Mouse (Mus musculus): ENCODE results near the gene Rap1gap2. TPM values are rescaled to one million over a fixed set of nuclear protein-coding genes. Genes with fewer than 3 reads are reported as not detected.

Rap1gap2 gene
- polyA plus RNA-seq, 1 experiment from 2014 or later, result 1.3 TPM

GRCm38 (mm10) chr11:74648676-74649075, 38.0 kb upstream of the Rap1gap2 start:
- Histone ChIP-seq H3K4me2 (ENCODE audit: low read depth, low read length, severe bottlenecking) (peak overlapping the region; percentile 94), H3K27me3 (ENCODE audit: control insufficient read depth, insufficient read depth, low read length) (no peaks in the 10 kb centered on the region), H3K4me1 (replicated peaks; ENCODE audit: control insufficient read depth, insufficient read depth, low read length) (peaks cover 11% of the 10 kb centered on the region; the same call in 1 of the 2 replicates), H3K36me3 (ENCODE audit: control insufficient read depth, insufficient read depth, low read length) (no peaks in the 10 kb centered on the region), H3K27ac (ENCODE audit: low read depth, low read length) (peak overlapping the region; percentile 8), H3K9ac (ENCODE audit: low read length) (peak overlapping the region; percentile 79), H3K4me3 (ENCODE audit: low read depth, low read length) (peak overlapping the region; percentile 95), H3K9me3 (ENCODE audit: control insufficient read depth, low read length) (no peaks in the 10 kb centered on the region)
- no peak for DNase-seq (ENCODE audit: low spot score)
- ATAC-seq (replicated peaks; ENCODE audit: low FRiP score), result peak; percentile 23; the same call in 1 of the 2 replicates
- WGBS, result 0% methylated on average over 1 of the region's 1 CpGs

GRCm38 (mm10) chr11:74647966-74648365, 37.3 kb upstream of the Rap1gap2 start:
- 79% methylated on average over 1 of the region's 1 CpGs for WGBS
- Histone ChIP-seq H3K9ac (ENCODE audit: low read length) (no peak overlapping the region), H3K4me3 (ENCODE audit: low read depth, low read length) (no peak overlapping the region), H3K27me3 (ENCODE audit: control insufficient read depth, insufficient read depth, low read length) (no peaks in the 10 kb centered on the region), H3K27ac (ENCODE audit: low read depth, low read length) (no peak overlapping the region), H3K9me3 (ENCODE audit: control insufficient read depth, low read length) (no peaks in the 10 kb centered on the region), H3K36me3 (ENCODE audit: control insufficient read depth, insufficient read depth, low read length) (no peaks in the 10 kb centered on the region), H3K4me1 (replicated peaks; ENCODE audit: control insufficient read depth, insufficient read depth, low read length) (peaks cover 11% of the 10 kb centered on the region; the same call in 1 of the 2 replicates), H3K4me2 (ENCODE audit: low read depth, low read length, severe bottlenecking) (no peak overlapping the region)
- ATAC-seq (replicated peaks; ENCODE audit: low FRiP score), result no peak
- DNase-seq (ENCODE audit: low spot score), result no peak

GRCm38 (mm10) chr11:74639628-74640027, 28.9 kb upstream of the Rap1gap2 start:
- Histone ChIP-seq H3K4me3 (ENCODE audit: low read depth, low read length) (no peak overlapping the region), H3K36me3 (ENCODE audit: control insufficient read depth, insufficient read depth, low read length) (no peaks in the 10 kb centered on the region), H3K27me3 (ENCODE audit: control insufficient read depth, insufficient read depth, low read length) (0 out of 2 replicates have a peak, but pooled peaks cover 2% of the 10 kb centered on the region), H3K9ac (ENCODE audit: low read length) (no peak overlapping the region), H3K4me1 (replicated peaks; ENCODE audit: control insufficient read depth, insufficient read depth, low read length) (peaks cover 4% of the 10 kb centered on the region; the same call in 1 of the 2 replicates), H3K9me3 (ENCODE audit: control insufficient read depth, low read length) (no peaks in the 10 kb centered on the region), H3K4me2 (ENCODE audit: low read depth, low read length, severe bottlenecking) (no peak overlapping the region), H3K27ac (ENCODE audit: low read depth, low read length) (no peak overlapping the region)
- ATAC-seq (replicated peaks; ENCODE audit: low FRiP score) (no peak), DNase-seq (ENCODE audit: low spot score) (no peak)
- WGBS, result 67% methylated on average over 1 of the region's 1 CpGs

- no peak overlapping the region; the same call in 1 of the 2 replicates for H3K27ac ChIP-seq (ENCODE audit: low read depth, low read length)
- peak overlapping the region; percentile 62 for H3K4me3 ChIP-seq (ENCODE audit: low read depth, low read length)
- WGBS, result 7% methylated on average over 9 of the region's 9 CpGs
- H3K4me2 ChIP-seq (ENCODE audit: low read depth, low read length, severe bottlenecking), result peak overlapping the region; percentile 97
- 0 out of 2 replicates have a peak, but pooled peaks cover 2% of the 10 kb centered on the region for H3K27me3 ChIP-seq (ENCODE audit: control insufficient read depth, insufficient read depth, low read length)
- H3K9ac ChIP-seq (ENCODE audit: low read length), result peak overlapping the region; percentile 87
- no peaks in the 10 kb centered on the region for H3K36me3 ChIP-seq (ENCODE audit: control insufficient read depth, insufficient read depth, low read length)
- no peaks in the 10 kb centered on the region for H3K9me3 ChIP-seq (ENCODE audit: control insufficient read depth, low read length)
- H3K4me1 ChIP-seq (replicated peaks; ENCODE audit: control insufficient read depth, insufficient read depth, low read length), result peaks cover 4% of the 10 kb centered on the region; the same call in 1 of the 2 replicates
- ATAC-seq (replicated peaks; ENCODE audit: low FRiP score) (peak; percentile 37), DNase-seq (ENCODE audit: low spot score) (no peak)
Measured at GRCm38 (mm10) chr11:74638791-74639411, 28.2 kb upstream of the Rap1gap2 start.

- Histone ChIP-seq H3K9me3 (ENCODE audit: control insufficient read depth, low read length) (no peaks in the 10 kb centered on the region), H3K27ac (ENCODE audit: low read depth, low read length) (peak overlapping the region; percentile 57), H3K27me3 (ENCODE audit: control insufficient read depth, insufficient read depth, low read length) (0 out of 2 replicates have a peak, but pooled peaks cover 2% of the 10 kb centered on the region), H3K4me3 (ENCODE audit: low read depth, low read length) (peak overlapping the region; percentile 62), H3K4me2 (ENCODE audit: low read depth, low read length, severe bottlenecking) (peak overlapping the region; percentile 97), H3K36me3 (ENCODE audit: control insufficient read depth, insufficient read depth, low read length) (no peaks in the 10 kb centered on the region), H3K9ac (ENCODE audit: low read length) (peak overlapping the region; percentile 87), H3K4me1 (replicated peaks; ENCODE audit: control insufficient read depth, insufficient read depth, low read length) (peaks cover 4% of the 10 kb centered on the region; the same call in 1 of the 2 replicates)
- DNase-seq (ENCODE audit: low spot score), result peak; percentile 85
- under 1% methylated on average over 84 of the region's 86 CpGs for WGBS
- peak; percentile 87 for ATAC-seq (replicated peaks; ENCODE audit: low FRiP score)
Measured at GRCm38 (mm10) chr11:74637971-74638790, 27.5 kb upstream of the Rap1gap2 start.

- Histone ChIP-seq H3K9me3 (ENCODE audit: control insufficient read depth, low read length) (no peaks in the 10 kb centered on the region), H3K4me2 (ENCODE audit: low read depth, low read length, severe bottlenecking) (peak overlapping the region; percentile 97), H3K4me3 (ENCODE audit: low read depth, low read length) (peak overlapping the region; percentile 62), H3K36me3 (ENCODE audit: control insufficient read depth, insufficient read depth, low read length) (no peaks in the 10 kb centered on the region), H3K27me3 (ENCODE audit: control insufficient read depth, insufficient read depth, low read length) (0 out of 2 replicates have a peak, but pooled peaks cover 2% of the 10 kb centered on the region), H3K27ac (ENCODE audit: low read depth, low read length) (no peak overlapping the region), H3K9ac (ENCODE audit: low read length) (peak overlapping the region; percentile 87), H3K4me1 (replicated peaks; ENCODE audit: control insufficient read depth, insufficient read depth, low read length) (peaks cover 4% of the 10 kb centered on the region; the same call in 1 of the 2 replicates)
- no peak for DNase-seq (ENCODE audit: low spot score)
- 20% methylated on average over 8 of the region's 8 CpGs for WGBS
- ATAC-seq (replicated peaks; ENCODE audit: low FRiP score), result no peak
Measured at GRCm38 (mm10) chr11:74637486-74637885, 26.8 kb upstream of the Rap1gap2 start.

GRCm38 (mm10) chr11:74634490-74635275, 24.0 kb upstream of the Rap1gap2 start:
- H3K4me2 ChIP-seq (ENCODE audit: low read depth, low read length, severe bottlenecking), result no peak overlapping the region
- H3K9ac ChIP-seq (ENCODE audit: low read length), result no peak overlapping the region
- peak; percentile 43; the same call in 1 of the 2 replicates for ATAC-seq (replicated peaks; ENCODE audit: low FRiP score)
- no peak overlapping the region for H3K27ac ChIP-seq (ENCODE audit: low read depth, low read length)
- WGBS, result 65% methylated on average over 5 of the region's 5 CpGs
- no peak overlapping the region for H3K4me3 ChIP-seq (ENCODE audit: low read depth, low read length)
- H3K4me1 ChIP-seq (replicated peaks; ENCODE audit: control insufficient read depth, insufficient read depth, low read length), result peaks cover 4% of the 10 kb centered on the region; the same call in 1 of the 2 replicates
- peak; percentile 80 for DNase-seq (ENCODE audit: low spot score)
- 0 out of 2 replicates have a peak, but pooled peaks cover 2% of the 10 kb centered on the region for H3K27me3 ChIP-seq (ENCODE audit: control insufficient read depth, insufficient read depth, low read length)
- H3K36me3 ChIP-seq (ENCODE audit: control insufficient read depth, insufficient read depth, low read length), result no peaks in the 10 kb centered on the region
- no peaks in the 10 kb centered on the region for H3K9me3 ChIP-seq (ENCODE audit: control insufficient read depth, low read length)

Measured in forebrain, embryonic 11.5 days (tissue).